Mouse (Mus musculus) small intestine, adult 2 months (tissue): ENCODE data around the gene Sbf2.

Experiments used
- CTCF ChIP-seq: fragments of 200-500 bp; IDR thresholded peaks from 2 replicates; pipeline ENCODE4 v1.5.1; 2012; ENCODE audit warnings: low read depth, mild to moderate bottlenecking, control low read depth, inconsistent platforms, low read length, moderate library complexity, mixed read lengths; ENCODE audit not compliant: insufficient replicate concordance, insufficient read length; ENCODE audit errors: extremely low read depth
- POLR2A ChIP-seq: fragments of 200-500 bp; IDR thresholded peaks from 2 replicates; pipeline ENCODE4 v1.6.1; 2012; ENCODE audit warnings: low read depth, mild to moderate bottlenecking, control low read depth, inconsistent platforms, low read length, moderate library complexity

- TF ChIP-seq CTCF (no peak), POLR2A (no peak)
These were observed 230.4 kb downstream of the Sbf2 start for GRCm38 (mm10) chr7:110384343-110384742.
